Mouse (Mus musculus) brown adipose tissue, adult 24 weeks (tissue): ENCODE measurements around the gene BC049715. TPM values are rescaled to one million over a fixed set of nuclear protein-coding genes. Genes with fewer than 3 reads are reported as not detected.
A peak's percentile ranks its signal among the peaks of the same experiment; 100 is the strongest.

Experiments used
- H3K27ac ChIP-seq: fragments of 200-500 bp; replicated peaks from 2 replicates; pipeline ENCODE4 v1.5.1; 2012; ENCODE audit warnings: low read depth, mild to moderate bottlenecking, low read length
- H3K4me1 ChIP-seq: fragments of 200-500 bp; 2 replicates; pipeline ENCODE4 v1.6.1; 2012; ENCODE audit warnings: low read length, mixed read lengths; ENCODE audit not compliant: control insufficient read depth, insufficient read depth, insufficient read length
- H3K4me3 ChIP-seq: fragments of 200-500 bp; 2 replicates; pipeline ENCODE4 v1.5.1; 2012; ENCODE audit warnings: low read depth, mild to moderate bottlenecking, low read length, moderate library complexity; ENCODE audit not compliant: insufficient read depth
- polyA plus RNA-seq: library from polyadenylated mRNA; stranded (reverse); fragments of >200 nt; gene quantifications from 2 replicates; pipeline ENCODE4 v1.2.4, GENCODE M21; 2012; ENCODE audit not compliant: missing spikeins, insufficient read depth, insufficient read length

BC049715 gene
- polyA plus RNA-seq, 1 experiment, result not detected

DNA sequence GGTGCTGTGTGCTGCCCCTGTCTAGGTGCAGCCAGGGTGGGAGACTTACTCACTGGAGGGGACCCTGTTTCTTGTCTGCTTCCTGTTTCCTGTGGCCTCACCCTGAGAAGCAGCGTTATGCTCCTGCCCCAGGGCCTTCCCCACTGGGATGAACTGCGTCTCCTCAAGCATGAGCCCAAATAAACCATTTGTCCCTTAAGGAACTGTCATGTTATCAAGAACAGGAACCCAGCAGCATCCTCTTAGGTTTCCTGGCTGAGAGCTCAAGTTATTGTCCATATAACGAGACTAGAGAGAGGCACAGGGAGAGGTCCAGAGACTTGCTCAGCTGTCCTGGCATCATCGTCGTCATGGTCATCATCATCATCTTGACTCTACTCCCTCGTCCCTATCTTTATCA, 22.8 kb downstream of the BC049715 start:
- no peak overlapping the region for H3K27ac ChIP-seq
- H3K4me3 ChIP-seq, result no peak overlapping the region
- no peaks in the 10 kb centered on the region for H3K4me1 ChIP-seq

DNA sequence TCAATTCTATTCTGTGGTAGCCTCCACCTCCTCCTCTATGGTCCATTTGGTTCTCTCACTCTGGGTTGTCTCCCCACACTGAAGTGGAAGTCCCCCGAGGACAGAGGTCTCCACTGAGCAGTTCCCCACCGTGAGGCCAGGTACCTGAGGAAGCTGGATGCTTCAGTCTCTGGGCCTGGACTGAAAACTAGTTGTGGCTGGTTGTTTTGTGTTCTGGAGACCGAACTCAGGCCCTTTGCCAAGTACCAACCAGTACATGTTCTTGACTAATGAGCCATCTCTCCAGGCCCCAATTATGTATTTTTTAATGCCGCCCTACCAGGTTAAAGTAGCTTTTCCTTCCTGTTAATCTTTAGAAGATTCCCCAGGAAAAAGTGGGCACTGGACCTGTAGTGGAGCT, 24.9 kb downstream of the BC049715 start:
- no peaks in the 10 kb centered on the region for H3K4me1 ChIP-seq
- no peak overlapping the region for H3K27ac ChIP-seq
- no peak overlapping the region for H3K4me3 ChIP-seq

- H3K4me1 ChIP-seq, result no peaks in the 10 kb centered on the region
- no peak overlapping the region for H3K4me3 ChIP-seq
- H3K27ac ChIP-seq, result no peak overlapping the region
These were observed 25.3 kb downstream of the BC049715 start for GRCm38 (mm10) chr6:136852762-136853161.

GRCm38 (mm10) chr6:136854361-136854781, 26.9 kb downstream of the BC049715 start:
- Histone ChIP-seq H3K27ac (no peak overlapping the region), H3K4me3 (no peak overlapping the region), H3K4me1 (no peaks in the 10 kb centered on the region)

GRCm38 (mm10) chr6:136855183-136855582, 27.8 kb downstream of the BC049715 start:
- Histone ChIP-seq H3K4me3 (no peak overlapping the region), H3K27ac (no peak overlapping the region), H3K4me1 (no peaks in the 10 kb centered on the region)

DNA sequence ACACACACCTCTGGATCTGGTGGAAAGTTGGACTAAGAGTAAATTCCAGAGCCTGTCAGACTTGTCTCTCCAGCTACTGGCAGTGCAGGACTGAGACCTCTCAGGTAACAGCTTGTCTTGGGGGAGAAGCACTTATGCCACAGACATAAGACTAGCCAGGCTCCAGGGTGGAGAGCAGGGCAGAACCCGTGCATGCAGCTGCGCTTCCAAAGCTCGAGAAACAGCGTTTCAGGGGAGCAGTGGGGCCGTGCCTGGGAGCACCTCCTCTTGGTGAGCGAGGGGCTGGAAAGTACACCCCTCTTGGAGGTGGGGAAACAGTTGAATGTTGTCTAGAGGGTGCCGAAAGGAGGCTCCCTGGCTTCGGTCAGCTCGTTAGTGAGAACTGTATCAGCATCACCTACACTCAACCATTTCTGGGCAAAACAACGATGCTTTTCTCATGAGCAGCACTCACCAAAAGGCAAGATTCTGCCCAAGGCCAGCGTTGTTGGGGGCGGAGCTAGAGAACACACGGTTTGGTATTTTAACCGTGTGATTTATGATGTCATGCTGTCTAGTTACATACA, 28.7 kb downstream of the BC049715 start:
- H3K4me3 ChIP-seq, result no peak overlapping the region
- no peaks in the 10 kb centered on the region for H3K4me1 ChIP-seq
- H3K27ac ChIP-seq, result no peak overlapping the region

- Histone ChIP-seq H3K4me1 (no peaks in the 10 kb centered on the region), H3K4me3 (no peak within 1 kb of the TSS), H3K27ac (no peak within 1 kb of the TSS)
These were observed 29.9 kb downstream of the BC049715 start, which contains the start of gene Art4 for GRCm38 (mm10) chr6:136857186-136857872. Gene Art4, minus strand, starts transcription at chr6:136857733.

- H3K4me1 ChIP-seq, result no peaks in the 10 kb centered on the region
- no peak overlapping the region for H3K27ac ChIP-seq
- H3K4me3 ChIP-seq, result no peak overlapping the region
These were observed 30.4 kb downstream of the BC049715 start for GRCm38 (mm10) chr6:136857873-136858260.

GRCm38 (mm10) chr6:136858420-136858819, 31.0 kb downstream of the BC049715 start:
- Histone ChIP-seq H3K4me1 (no peaks in the 10 kb centered on the region), H3K27ac (no peak overlapping the region), H3K4me3 (no peak overlapping the region)

DNA sequence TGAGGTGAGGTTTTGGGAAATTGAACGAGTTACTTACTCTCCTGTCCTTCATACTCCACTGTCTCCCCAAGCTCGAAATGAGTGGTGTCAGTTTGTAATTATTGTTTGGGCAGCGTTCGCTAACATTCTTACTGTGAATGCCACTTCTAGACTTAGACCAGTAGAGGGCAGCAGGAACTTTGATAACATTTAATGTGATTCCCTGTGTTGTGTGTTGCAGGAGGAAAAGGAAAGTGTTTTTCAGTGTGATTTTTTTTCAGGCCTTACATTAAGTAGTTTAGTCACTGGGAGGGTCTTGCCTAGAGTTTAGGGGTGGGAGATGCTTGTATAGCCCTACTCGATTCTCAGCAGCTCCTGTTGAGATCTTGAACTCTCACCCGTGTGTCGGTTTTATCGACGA, 33.6 kb downstream of the BC049715 start:
- Histone ChIP-seq H3K27ac (no peak overlapping the region), H3K4me3 (no peak overlapping the region), H3K4me1 (no peaks in the 10 kb centered on the region)

DNA sequence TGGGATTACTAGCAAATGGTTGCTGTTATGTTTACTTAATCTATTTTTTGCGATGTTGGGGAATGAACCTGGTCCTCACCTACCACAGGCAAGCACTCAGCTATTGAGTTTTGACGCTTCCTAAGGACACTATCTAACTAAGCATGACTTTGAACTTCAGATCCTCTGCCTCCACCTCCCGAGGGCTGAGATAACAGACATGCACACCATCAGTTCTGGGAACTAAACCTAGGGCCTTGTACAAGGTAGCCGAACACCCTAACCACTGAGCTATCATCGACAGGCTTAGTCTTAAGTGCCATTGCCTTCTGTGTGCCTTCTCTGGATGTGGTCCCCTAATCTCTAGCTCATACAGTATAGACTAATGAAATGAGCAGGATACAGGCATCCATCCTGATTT, 37.9 kb downstream of the BC049715 start:
- H3K27ac ChIP-seq, result no peak overlapping the region
- no peaks in the 10 kb centered on the region for H3K4me1 ChIP-seq
- no peak overlapping the region for H3K4me3 ChIP-seq

DNA sequence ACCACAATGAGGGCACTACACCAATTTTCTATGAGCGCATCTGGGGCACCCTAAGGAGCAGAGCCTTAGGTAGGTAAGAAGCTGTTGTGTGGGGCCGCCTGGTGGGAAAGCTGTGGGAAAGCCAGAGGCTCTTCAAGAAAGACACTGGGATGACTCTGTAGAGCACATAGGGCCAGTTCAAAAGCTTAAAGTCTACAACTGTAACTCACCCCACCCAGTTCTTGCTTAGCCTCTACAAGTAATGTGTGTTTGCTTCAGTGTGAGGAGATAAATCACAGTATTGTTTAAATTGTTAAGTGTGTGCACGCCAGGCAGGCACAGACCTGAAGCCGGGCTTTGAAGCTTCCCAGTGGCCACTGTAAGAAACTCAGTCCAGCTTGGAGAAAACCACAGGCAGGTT, 38.7 kb downstream of the BC049715 start:
- Histone ChIP-seq H3K27ac (no peak overlapping the region), H3K4me1 (no peaks in the 10 kb centered on the region), H3K4me3 (no peak overlapping the region)

DNA sequence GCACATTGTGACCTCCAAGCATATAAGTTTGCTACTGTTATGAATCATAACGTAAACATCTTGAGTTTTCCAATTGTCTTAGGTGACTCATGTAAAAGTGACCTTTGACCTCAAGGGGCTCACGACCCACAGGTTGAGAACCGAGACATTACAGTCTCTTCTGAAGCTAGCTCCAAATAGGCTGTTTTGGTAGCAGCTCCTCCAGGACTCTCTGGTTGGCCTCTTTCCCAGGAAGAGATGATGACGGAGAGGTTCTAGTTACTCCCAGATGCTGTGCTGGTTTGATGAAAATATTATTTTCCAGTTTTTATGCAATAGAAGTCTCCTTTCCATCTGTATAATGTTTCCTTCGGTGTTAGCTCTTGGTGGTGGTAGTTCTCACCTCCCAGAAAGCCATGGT, 41.5 kb downstream of the BC049715 start:
- Histone ChIP-seq H3K4me1 (no peaks in the 10 kb centered on the region), H3K27ac (no peak overlapping the region), H3K4me3 (no peak overlapping the region)

- H3K4me3 ChIP-seq, result peak overlapping the region; percentile 30
- H3K27ac ChIP-seq, result peak overlapping the region; percentile 16; the same call in 1 of the 2 replicates
- H3K4me1 ChIP-seq, result no peaks in the 10 kb centered on the region
These were observed 47.2 kb downstream of the BC049715 start for GRCm38 (mm10) chr6:136874599-136874998.

GRCm38 (mm10) chr6:136875670-136876069, 48.2 kb downstream of the BC049715 start, which contains the start of gene Mgp:
Gene Mgp, minus strand, starts transcription at chr6:136875823.
- H3K4me1 ChIP-seq, result no peaks in the 10 kb centered on the region
- H3K27ac ChIP-seq, result peak within 1 kb of the TSS; percentile 34
- peak within 1 kb of the TSS; percentile 40 for H3K4me3 ChIP-seq

- no peak overlapping the region for H3K27ac ChIP-seq
- no peak overlapping the region for H3K4me3 ChIP-seq
- H3K4me1 ChIP-seq, result no peaks in the 10 kb centered on the region
These were observed 54.3 kb downstream of the BC049715 start for GRCm38 (mm10) chr6:136881678-136882077.
